Mouse (Mus musculus) ES-Bruce4 (cell line): ENCODE measurements around the gene Bag3.

ENCODE experiments used
- CTCF ChIP-seq: IDR thresholded peaks from one replicate; pipeline ENCODE4 v1.8.1; 2011; ENCODE audit warnings: low read depth, low read length
- POLR2A ChIP-seq: IDR thresholded peaks from one replicate; pipeline ENCODE4 v1.8.1; 2011; ENCODE audit warnings: low read length; ENCODE audit not compliant: insufficient read depth

- TF ChIP-seq CTCF (no peak), POLR2A (no peak)
Measured at GRCm38 (mm10) chr7:128556923-128557430, 33.6 kb downstream of the Bag3 start.
